Mouse (Mus musculus): ENCODE data around the gene Adcy2.

The Adcy2 gene

GRCm38 (mm10) chr13:68998918-68999801 lies at the start of gene Adcy2:
TSS of gene Adcy2 (minus strand) at chr13:68999541.
- peak; percentile 73 to 88 for DNase-seq

- no peak for DNase-seq
Measured at GRCm38 (mm10) chr13:69036991-69037597, 37.8 kb upstream of the Adcy2 start.

- DNase-seq = no peak
Measured at GRCm38 (mm10) chr13:69034621-69035020, 35.3 kb upstream of the Adcy2 start.

- peak; percentile 32 to 74 for DNase-seq
Measured at GRCm38 (mm10) chr13:69033532-69033931, 34.2 kb upstream of the Adcy2 start.

- DNase-seq = no peak
Measured at GRCm38 (mm10) chr13:69029078-69029757, 29.9 kb upstream of the Adcy2 start.

- no peak for DNase-seq
Measured at GRCm38 (mm10) chr13:69024964-69025363, 25.6 kb upstream of the Adcy2 start.

GRCm38 (mm10) chr13:69023239-69023638 lies 23.9 kb upstream of the Adcy2 start:
- DNase-seq = no peak

GRCm38 (mm10) chr13:69020574-69020973 lies 21.2 kb upstream of the Adcy2 start:
- DNase-seq = no peak

- DNase-seq = no peak
Measured at GRCm38 (mm10) chr13:69006915-69007314, 7.6 kb upstream of the Adcy2 start.

GRCm38 (mm10) chr13:69006091-69006490 lies 6.8 kb upstream of the Adcy2 start:
- DNase-seq = no peak

GRCm38 (mm10) chr13:69004406-69004805 lies 5.1 kb upstream of the Adcy2 start:
- DNase-seq = no peak

- no peak for DNase-seq
Measured at GRCm38 (mm10) chr13:69002631-69003030, 3.3 kb upstream of the Adcy2 start.

- peak in 1 of 2 experiments; percentile 52 for DNase-seq
Measured at GRCm38 (mm10) chr13:69002173-69002572, 2.8 kb upstream of the Adcy2 start.

GRCm38 (mm10) chr13:68999826-69000225 lies 485 bp upstream of the Adcy2 start:
- DNase-seq = no peak

GRCm38 (mm10) chr13:68998558-68998917 lies 803 bp downstream of the Adcy2 start:
- DNase-seq = peak in 1 of 2 experiments; percentile 53

GRCm38 (mm10) chr13:68997821-68998551 lies 1.4 kb downstream of the Adcy2 start:
- DNase-seq = no peak

GRCm38 (mm10) chr13:68997386-68997785 lies 2.0 kb downstream of the Adcy2 start:
- DNase-seq = no peak

- DNase-seq = no peak
Measured at GRCm38 (mm10) chr13:68996661-68997060, 2.7 kb downstream of the Adcy2 start.

GRCm38 (mm10) chr13:68985789-68986188 lies 13.6 kb downstream of the Adcy2 start:
- DNase-seq = no peak

GRCm38 (mm10) chr13:68984000-68984399 lies 15.3 kb downstream of the Adcy2 start:
- DNase-seq = peak in 1 of 2 experiments; percentile 27

- no peak for DNase-seq
Measured at GRCm38 (mm10) chr13:68981048-68981447, 18.3 kb downstream of the Adcy2 start.

GRCm38 (mm10) chr13:68973143-68973542 lies 26.2 kb downstream of the Adcy2 start:
- DNase-seq = no peak

- DNase-seq = peak; percentile 12 to 57
Measured at GRCm38 (mm10) chr13:68961580-68961979, 37.8 kb downstream of the Adcy2 start.
